Mouse (Mus musculus) spleen, adult 18-20 months (tissue): Measurements from ENCODE around the gene Cth.
A peak's percentile ranks its signal among the peaks of the same experiment; 100 is the strongest.

Experiments
- DNase-seq, 2 experiments: peaks; one replicate each; pipeline ENCODE4 v3.0.0; 2022; ENCODE audit warnings: mixed read lengths in 2 of 2

The Cth gene

GRCm38 (mm10) chr3:157908166-157908565 is 16.7 kb downstream of the Cth start:
- no peak for DNase-seq

GRCm38 (mm10) chr3:157901721-157902120 is 23.2 kb downstream of the Cth start:
- no peak for DNase-seq

- no peak for DNase-seq
Measured at GRCm38 (mm10) chr3:157899986-157900385, 24.9 kb downstream of the Cth start.

GRCm38 (mm10) chr3:157897645-157898044 is 27.2 kb downstream of the Cth start:
- DNase-seq: no peak

GRCm38 (mm10) chr3:157891819-157892218 is 33.1 kb downstream of the Cth start:
- no peak for DNase-seq

- no peak for DNase-seq
Measured at GRCm38 (mm10) chr3:157884081-157884643, 40.7 kb downstream of the Cth start.

- no peak for DNase-seq
Measured at GRCm38 (mm10) chr3:157883085-157883484, 41.8 kb downstream of the Cth start.

GRCm38 (mm10) chr3:157881992-157882391 is 42.9 kb downstream of the Cth start:
- DNase-seq: no peak

GRCm38 (mm10) chr3:157880983-157881382 is 43.9 kb downstream of the Cth start:
- DNase-seq: no peak

- DNase-seq: no peak
Measured at GRCm38 (mm10) chr3:157877847-157878246, 47.0 kb downstream of the Cth start.

GRCm38 (mm10) chr3:157876439-157877156 is 48.3 kb downstream of the Cth start:
- peak in 1 of 2 experiments; percentile 21 for DNase-seq

GRCm38 (mm10) chr3:157872897-157873296 is 52.0 kb downstream of the Cth start:
- no peak for DNase-seq

GRCm38 (mm10) chr3:157867836-157868235 is 57.0 kb downstream of the Cth start:
- DNase-seq: no peak

GRCm38 (mm10) chr3:157866251-157866650 is 58.6 kb downstream of the Cth start:
- no peak for DNase-seq

GRCm38 (mm10) chr3:157865848-157866247 is 59.0 kb downstream of the Cth start:
- no peak for DNase-seq

- DNase-seq: no peak
Measured at GRCm38 (mm10) chr3:157865431-157865830, 59.4 kb downstream of the Cth start.

GRCm38 (mm10) chr3:157852806-157853205 is 72.1 kb downstream of the Cth start:
- DNase-seq: no peak

GRCm38 (mm10) chr3:157848503-157848902 is 76.4 kb downstream of the Cth start:
- DNase-seq: no peak

- DNase-seq: no peak
Measured at GRCm38 (mm10) chr3:157847338-157848284, 77.3 kb downstream of the Cth start.
